Mouse (Mus musculus): ENCODE data around the gene Gm4871. TPM values are rescaled to one million over a fixed set of nuclear protein-coding genes. Genes with fewer than 3 reads are reported as not detected.

Gm4871 gene
- total RNA-seq, 2 experiments from 2014 or later = not detected

GRCm38 (mm10) chr5:145003362-145003761 lies 29.2 kb downstream of the Gm4871 start:
- no peak for DNase-seq
- intact Hi-C loops (cut with DNase I) = no loop called here

- no peak for DNase-seq
These were observed 34.1 kb downstream of the Gm4871 start for GRCm38 (mm10) chr5:144998491-144998890.

GRCm38 (mm10) chr5:144990481-144990880 lies 42.1 kb downstream of the Gm4871 start:
- intact Hi-C loops (cut with DNase I) = no loop called here
- DNase-seq = no peak

More at GRCm38 (mm10) chr5:144998491-144998890, 34.1 kb downstream of the Gm4871 start:
- intact Hi-C loops (cut with DNase I) = no loop called here

- DNase-seq = no peak
- intact Hi-C loops (cut with DNase I) = no loop called here
These were observed 42.5 kb downstream of the Gm4871 start for GRCm38 (mm10) chr5:144990051-144990450.

GRCm38 (mm10) chr5:144989061-144989405 lies 43.5 kb downstream of the Gm4871 start:
- DNase-seq = no peak
- intact Hi-C loops (cut with DNase I) = loop anchor here (5.0 kb wide), 1 partner anchor 112 kb away; no protein-coding TSS in a partner anchor

- intact Hi-C loops (cut with DNase I) = loop anchor here (5.0 kb wide), 1 partner anchor 111 kb away; no protein-coding TSS in a partner anchor
These were observed 44.1 kb downstream of the Gm4871 start for GRCm38 (mm10) chr5:144988340-144989060.

GRCm38 (mm10) chr5:144987561-144987960 lies 45.0 kb downstream of the Gm4871 start:
- no peak for DNase-seq
- intact Hi-C loops (cut with DNase I) = loop anchor here (5.0 kb wide), 1 partner anchor 110 kb away; no protein-coding TSS in a partner anchor

More at GRCm38 (mm10) chr5:144988340-144989060, 44.1 kb downstream of the Gm4871 start:
- peak; percentile 14 for DNase-seq

- intact Hi-C loops (cut with DNase I) = loop anchor here (5.0 kb wide), 1 partner anchor 108 kb away; no protein-coding TSS in a partner anchor
- DNase-seq = no peak
These were observed 47.7 kb downstream of the Gm4871 start for GRCm38 (mm10) chr5:144984839-144985238.

- intact Hi-C loops (cut with DNase I) = no loop called here
- DNase-seq = no peak
These were observed 49.3 kb downstream of the Gm4871 start for GRCm38 (mm10) chr5:144983227-144983626.

Other genes starting within 250 kb of the Gm4871 start
- gene Smurf1, start 66.9 kb downstream of the Gm4871 start, total RNA-seq (2021) = 10 to 100 TPM; 59.3 to 60.2 TPM
- gene 1700018F24Rik, start 10.2 kb upstream of the Gm4871 start, total RNA-seq (2021) = not detected
- gene Arpc1a, start 51.1 kb upstream of the Gm4871 start, total RNA-seq (2021) = 100 to 1,000 TPM; 198 to 202 TPM
- gene Kpna7, start 51.3 kb upstream of the Gm4871 start, total RNA-seq (2021) = not detected
- gene Arpc1b, start 81.5 kb upstream of the Gm4871 start, total RNA-seq (2021) = 10 to 100 TPM; 25.7 to 28.3 TPM
- gene Pdap1, start 107.5 kb upstream of the Gm4871 start, total RNA-seq (2021) = 100 to 1,000 TPM; 136 to 144 TPM
- 100 to 1,000 TPM; 101 to 104 TPM for gene Bud31, start 107.6 kb upstream of the Gm4871 start, total RNA-seq (2021)
- gene Ptcd1, start 134.4 kb upstream of the Gm4871 start, total RNA-seq (2021) = 10 to 100 TPM; 19.3 to 19.6 TPM
- 10 to 100 TPM; 35.2 to 36.4 TPM for gene Cpsf4, start 134.5 kb upstream of the Gm4871 start, total RNA-seq (2021)
- 100 to 1,000 TPM; 213 to 222 TPM for gene Atp5j2, start 159.3 kb upstream of the Gm4871 start, total RNA-seq (2021)
- 1 to 10 TPM; 6.4 to 7.5 TPM for gene Zkscan14, start 169.1 kb upstream of the Gm4871 start, total RNA-seq (2021)
- 10 to 100 TPM; 15.5 to 16.0 TPM for gene Zkscan5, start 171.8 kb upstream of the Gm4871 start, total RNA-seq (2021)
- 10 to 100 TPM; 25.5 to 28.9 TPM for gene Zfp655, start 199.0 kb upstream of the Gm4871 start, total RNA-seq (2021)
- 10 to 100 TPM; 17.5 to 17.8 TPM for gene Zscan25, start 247.7 kb upstream of the Gm4871 start, total RNA-seq (2021)

Data from left cerebral cortex, postnatal 4 days (tissue).